Mouse (Mus musculus): ENCODE results near the gene Dnah12. TPM values are rescaled to one million over a fixed set of nuclear protein-coding genes. Genes with fewer than 3 reads are reported as not detected.

The Dnah12 gene
- polyA plus RNA-seq (2012; rRNA removed; ENCODE audit: low replicate concordance), result not detected in 2 replicates

GRCm38 (mm10) chr14:26692974-26693373, at the start of gene Dnah12:
Gene Dnah12, plus strand, starts transcription at chr14:26693274.

DNA sequence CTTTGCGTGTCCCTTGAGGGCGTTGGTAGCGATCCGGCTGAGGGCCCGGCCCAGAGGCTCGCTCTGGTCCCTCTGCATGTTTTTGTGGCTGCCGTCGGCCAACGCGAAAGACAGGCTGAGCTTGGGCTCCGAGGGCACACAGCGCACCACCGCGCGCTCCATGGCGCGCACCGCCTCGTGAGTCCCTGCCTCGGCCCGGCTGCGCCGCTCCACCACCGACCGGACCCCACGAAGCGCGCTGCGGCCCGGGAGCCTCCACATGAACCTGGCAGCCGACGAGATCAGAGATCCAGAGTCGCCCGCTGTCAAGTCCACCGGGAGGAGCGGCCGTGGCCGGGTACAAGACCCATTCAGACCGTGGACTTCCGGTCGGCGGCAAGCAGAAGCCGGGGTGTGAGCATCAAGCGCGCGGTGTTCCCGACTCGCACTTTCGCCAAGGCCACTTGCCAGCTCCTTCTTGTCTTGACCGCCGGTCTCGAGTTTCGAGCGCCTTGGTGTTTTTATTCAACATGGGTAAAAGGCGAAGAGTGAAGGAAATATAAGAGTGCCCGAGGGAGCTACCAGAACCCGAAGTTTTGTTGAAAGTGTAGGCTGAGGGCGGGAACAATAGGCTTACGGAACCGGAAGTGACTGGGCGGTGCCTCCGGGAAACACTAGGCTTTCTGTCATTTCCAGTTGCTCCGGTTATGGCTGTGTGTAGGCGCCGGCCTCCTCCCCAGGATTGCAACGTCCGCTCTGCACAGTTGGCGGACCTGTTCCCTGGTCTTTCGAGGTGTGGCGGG, 23.6 kb upstream of the Dnah12 start, which contains the start of gene Pde12:
Pde12 (minus strand) TSS at position 592 of the 782 bp plus-strand sequence.

DNA sequence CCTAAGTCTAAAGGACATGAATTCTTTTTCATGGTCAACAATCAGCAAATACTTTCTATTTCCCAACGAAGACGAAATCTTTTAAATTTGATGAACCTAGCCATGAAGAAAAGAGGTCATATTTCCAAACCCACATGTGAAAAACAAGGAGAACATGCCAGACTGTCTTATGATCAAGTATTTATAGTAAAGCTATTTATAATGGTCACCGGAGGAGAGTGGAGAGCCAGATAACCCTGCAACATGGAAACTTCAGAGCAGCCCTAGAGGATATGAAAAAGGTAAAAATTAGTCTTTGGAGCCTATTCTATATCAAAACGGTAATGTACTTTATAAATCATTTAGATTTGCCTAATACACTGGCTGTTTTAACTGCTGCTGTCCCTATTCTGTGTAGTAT, 201.3 kb downstream of the Dnah12 start, which contains the start of gene Asb14:
Asb14 (plus strand) TSS at position 166 of the 400 bp plus-strand sequence.

Other genes starting within 250 kb of the Dnah12 start
- 16.6 and 34.1 TPM in 2 replicates for gene Slmap, start 158.3 kb upstream of the Dnah12 start, polyA plus RNA-seq (2012; rRNA removed; ENCODE audit: low replicate concordance)
- 10.6 and 16.6 TPM in 2 replicates for gene Dennd6a, start 119.4 kb upstream of the Dnah12 start, polyA plus RNA-seq (2012; rRNA removed; ENCODE audit: low replicate concordance)
- 121 and 269 TPM in 2 replicates for gene Arf4, start 55.2 kb upstream of the Dnah12 start, polyA plus RNA-seq (2012; rRNA removed; ENCODE audit: low replicate concordance)
- gene Pde12, start 23.4 kb upstream of the Dnah12 start, polyA plus RNA-seq (2012; rRNA removed; ENCODE audit: low replicate concordance), result 4.9 and 7.1 TPM in 2 replicates
- 18.9 TPM in 1 of 2 replicates, not detected in the other for gene Asb14, start 201.3 kb downstream of the Dnah12 start, polyA plus RNA-seq (2012; rRNA removed; ENCODE audit: low replicate concordance)

All from mammary gland, adult 2 months (tissue).